Mouse (Mus musculus): ENCODE measurements around the gene Rab21.

The Rab21 gene

DNA sequence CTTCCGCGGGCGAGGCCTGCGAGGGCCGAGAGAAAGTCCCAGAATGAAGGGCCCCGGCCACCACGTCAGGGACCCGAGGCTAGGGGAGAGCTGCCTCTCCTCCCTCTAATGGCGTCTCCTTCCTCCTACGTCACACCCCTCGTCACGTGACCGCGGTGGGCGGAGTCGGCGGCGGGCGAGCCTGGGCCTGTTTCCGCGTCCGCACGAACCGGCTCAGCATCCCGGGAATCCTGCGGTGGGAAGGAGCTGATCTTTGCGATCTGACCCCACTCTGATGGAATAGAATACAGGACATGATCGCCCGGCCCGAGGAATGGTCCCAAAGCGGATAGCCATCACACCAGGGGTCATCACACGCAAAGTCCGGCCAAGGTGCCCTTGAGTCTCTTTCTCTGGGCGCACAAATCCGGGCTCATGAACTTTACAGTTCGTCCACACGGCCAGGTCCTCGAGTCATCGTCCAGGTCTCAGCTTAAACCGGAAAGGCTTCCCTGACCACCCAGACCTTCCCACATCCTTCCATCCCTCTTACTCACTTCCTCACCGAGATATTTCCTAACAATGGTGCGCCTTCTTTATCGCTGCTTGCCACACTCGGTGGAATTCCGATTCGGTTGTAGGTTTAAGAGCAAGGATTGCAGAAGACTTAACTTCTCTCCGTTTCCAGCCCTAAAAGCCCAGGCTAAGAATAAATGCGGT is at the start of gene Rab21:
Gene Rab21 (minus strand): TSS at position 122 of the 699 bp plus-strand sequence.
- DNase-seq, result peak; percentile 100

DNA sequence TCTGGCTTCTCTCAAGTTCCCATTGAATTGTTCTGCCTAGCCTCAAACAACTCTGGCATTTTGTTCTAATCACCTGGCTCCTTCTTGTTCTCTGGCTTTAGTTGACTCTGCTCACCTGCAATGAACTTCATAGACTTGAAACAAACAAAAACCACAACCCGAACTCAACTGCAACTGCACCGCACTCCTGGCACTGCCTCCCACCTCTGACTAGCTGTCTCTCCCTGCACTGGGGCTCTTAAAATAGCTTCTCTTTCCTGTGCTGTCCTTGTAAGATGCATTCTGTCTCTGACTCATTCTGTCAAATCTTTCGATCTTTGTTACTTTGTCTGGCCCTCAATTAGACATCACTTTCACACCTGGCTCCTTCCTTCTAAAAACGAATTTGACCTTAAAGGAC is 47.8 kb upstream of the Rab21 start:
- peak; percentile 40 for DNase-seq

DNA sequence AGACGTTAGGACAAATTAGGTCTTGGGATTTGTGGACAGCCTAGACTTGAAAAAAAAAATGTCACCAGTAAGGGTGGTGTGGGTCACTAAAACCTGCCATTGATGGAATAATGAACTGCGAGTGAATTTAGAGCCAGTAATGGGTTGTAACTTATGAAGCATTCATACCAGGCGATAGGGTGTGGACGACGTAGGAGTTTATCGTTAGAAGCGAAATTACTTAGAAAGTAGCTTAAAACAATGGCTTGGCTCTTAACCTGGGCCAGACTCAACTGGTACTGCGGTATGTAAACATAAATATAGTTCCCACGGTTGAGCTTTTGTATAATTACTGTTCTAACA is 47.2 kb upstream of the Rab21 start:
- DNase-seq, result no peak

DNA sequence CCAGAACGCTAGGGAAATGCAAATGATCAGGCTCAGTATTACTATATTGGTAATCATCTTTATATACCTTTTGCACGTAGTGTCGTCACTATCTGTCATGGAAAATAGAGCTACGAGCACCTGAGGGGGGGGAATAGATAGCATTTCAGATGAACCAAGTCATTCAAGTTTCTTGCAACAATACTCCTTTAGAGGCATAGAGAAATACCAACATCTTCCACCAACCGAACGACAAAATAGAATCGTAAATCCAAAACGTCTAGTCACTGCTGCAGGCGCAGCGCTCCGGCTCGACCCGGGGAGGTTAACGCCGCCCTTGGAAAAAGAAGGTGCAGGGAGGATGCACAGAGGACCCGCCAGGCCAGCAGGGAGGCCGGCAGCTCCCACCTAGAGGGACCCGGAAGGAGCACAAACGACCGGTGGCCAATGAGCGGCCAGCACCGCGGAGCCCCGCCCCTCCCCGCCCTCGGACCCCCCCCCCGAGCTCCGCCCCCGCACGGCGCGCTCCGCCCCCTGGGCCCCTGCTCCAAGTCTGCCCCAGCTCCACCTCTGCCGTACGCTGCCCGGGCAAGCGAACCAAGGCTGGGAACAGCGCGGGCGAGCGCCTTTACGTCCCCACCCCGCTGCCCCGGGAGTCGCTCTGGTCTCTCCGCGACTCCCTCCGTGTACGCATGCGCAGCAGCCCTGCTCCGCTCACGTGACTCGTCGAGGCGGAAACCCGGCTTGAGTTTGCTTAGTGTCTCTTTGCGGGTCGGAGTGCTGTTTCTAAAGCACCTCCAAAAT is 46.6 kb upstream of the Rab21 start, which contains the start of gene Tmem19:
Gene Tmem19 (minus strand): TSS at position 662 of the 783 bp plus-strand sequence.
- peak; percentile 98 for DNase-seq

DNA sequence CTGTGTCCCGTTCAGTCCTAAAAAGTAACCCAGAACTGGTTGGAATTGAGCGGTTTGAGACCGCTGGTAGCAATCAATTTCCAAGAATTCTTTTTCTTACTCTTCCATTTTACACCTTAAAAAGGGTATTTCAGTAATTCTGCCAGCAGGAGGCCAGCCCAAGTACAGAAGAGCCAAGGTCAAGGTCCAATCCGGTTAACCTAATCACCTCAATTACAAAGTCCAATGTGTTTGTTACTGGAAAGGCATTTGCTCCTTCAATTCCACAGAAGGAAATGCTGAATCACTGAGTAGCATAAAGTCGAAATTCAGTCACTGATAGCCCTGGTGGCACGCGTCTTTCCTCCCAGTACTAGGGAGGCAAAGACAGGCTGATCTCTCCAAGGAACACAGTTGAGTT is 43.7 kb upstream of the Rab21 start:
- DNase-seq, result no peak

DNA sequence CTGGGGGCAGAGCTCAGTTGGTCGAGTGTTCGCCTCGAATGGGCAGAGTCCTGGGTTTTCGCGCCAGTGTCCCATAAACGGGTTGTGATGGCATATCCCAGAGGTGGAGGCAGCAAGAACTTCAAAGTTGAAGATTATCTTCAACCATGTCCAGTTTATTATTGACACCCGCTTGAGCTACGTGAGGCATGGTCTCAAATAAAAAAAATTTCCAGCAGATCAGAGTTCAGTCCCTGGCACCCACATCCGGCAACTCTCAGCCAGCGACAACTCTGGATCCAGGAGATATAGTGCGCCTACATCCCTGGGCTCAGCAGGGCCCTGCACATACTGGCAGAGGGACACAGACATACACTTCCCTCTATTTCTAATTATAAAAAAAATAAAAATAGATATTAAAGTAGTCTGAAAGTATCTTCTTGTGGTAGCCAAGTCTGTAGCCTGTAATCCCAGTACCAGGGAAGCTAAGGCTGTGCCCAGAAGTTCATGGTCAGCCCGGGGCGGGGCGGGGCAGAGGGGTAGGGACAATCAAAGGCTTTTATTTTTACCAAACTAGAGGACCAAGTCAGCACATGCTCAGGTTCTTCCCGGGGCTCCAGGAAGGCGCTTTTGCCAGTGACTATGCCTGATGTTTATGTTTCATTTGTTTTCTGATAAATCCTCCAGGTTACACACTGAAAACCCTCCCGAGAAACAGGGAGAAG is 43.0 kb upstream of the Rab21 start:
- DNase-seq, result no peak

- no peak for DNase-seq
Measured at GRCm38 (mm10) chr10:115356106-115356505, 40.7 kb upstream of the Rab21 start.

- no peak for DNase-seq
Measured at GRCm38 (mm10) chr10:115355016-115355415, 39.6 kb upstream of the Rab21 start.

DNA sequence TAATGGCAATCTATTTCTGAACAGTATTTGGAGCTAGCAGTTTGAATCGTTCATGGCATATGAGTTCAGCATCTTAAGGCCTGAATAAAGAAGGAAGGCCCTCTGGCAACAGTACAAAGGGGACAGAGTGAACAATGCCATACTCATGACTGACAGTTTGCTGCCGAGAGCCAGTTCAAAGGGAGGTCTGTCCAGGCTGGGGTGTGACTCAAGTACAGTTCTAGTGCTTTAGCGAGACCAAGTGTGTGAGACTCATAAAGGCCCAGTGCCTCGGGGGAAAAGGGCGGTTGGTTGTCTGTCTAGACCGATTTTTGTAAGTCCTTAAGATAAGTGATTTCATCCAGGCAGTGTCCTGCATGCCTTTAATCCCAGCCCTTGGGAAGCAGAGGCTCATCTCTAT is 39.2 kb upstream of the Rab21 start:
- DNase-seq, result no peak

DNA sequence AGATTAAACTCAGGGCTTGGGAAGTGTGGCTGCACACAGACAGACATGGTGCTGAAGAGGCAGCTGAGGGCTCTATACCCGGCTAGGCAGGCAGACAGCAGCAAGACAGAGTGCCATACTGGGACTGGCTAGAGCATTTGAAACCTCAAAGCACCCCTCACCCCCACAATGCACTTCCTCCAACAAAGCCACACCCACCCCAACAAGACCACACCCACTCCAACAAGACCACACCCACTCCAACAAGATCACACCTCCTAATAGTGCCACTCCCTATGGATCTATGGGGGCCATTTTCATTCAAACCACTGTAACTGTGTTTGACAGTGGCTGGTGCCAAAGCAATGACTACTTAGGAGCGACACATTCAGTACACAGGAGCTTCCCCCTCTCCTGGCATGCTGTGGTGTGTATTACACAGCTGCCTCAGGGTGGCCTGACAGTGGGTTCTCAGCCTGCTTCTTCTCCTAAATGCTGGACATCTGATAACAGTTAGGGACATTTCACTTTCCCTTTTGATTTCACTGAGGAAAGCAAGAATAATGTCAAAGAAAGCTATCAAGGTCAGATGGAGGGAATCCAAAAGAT is 35.5 kb upstream of the Rab21 start:
- DNase-seq, result no peak

GRCm38 (mm10) chr10:115349509-115349908 is 34.1 kb upstream of the Rab21 start:
- no peak for DNase-seq

- DNase-seq, result no peak
Measured at GRCm38 (mm10) chr10:115349029-115349428, 33.6 kb upstream of the Rab21 start.

- no peak for DNase-seq
Measured at GRCm38 (mm10) chr10:115348131-115348530, 32.7 kb upstream of the Rab21 start.

DNA sequence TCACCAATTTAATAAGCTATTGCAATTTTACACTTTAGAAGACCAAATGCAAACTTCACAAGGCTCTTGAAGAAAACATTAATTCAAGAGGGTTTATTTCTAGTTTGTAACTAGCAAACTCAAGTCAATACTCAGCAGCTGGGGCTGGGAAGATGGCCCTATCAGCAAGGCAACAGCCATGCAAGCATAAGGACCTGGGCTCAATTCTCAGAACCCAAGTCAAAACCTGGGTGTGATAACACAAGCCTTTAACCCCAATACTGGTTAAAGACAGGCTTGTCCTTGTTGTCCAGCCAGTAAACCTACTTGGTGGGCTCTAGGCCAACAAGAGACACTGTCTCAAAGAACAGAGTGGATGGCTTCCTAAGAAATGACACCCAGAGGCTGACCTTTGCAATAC is 31.1 kb upstream of the Rab21 start:
- no peak for DNase-seq

GRCm38 (mm10) chr10:115342771-115343425 is 27.5 kb upstream of the Rab21 start:
- DNase-seq, result no peak

GRCm38 (mm10) chr10:115339820-115340328 is 24.5 kb upstream of the Rab21 start:
- DNase-seq, result no peak

DNA sequence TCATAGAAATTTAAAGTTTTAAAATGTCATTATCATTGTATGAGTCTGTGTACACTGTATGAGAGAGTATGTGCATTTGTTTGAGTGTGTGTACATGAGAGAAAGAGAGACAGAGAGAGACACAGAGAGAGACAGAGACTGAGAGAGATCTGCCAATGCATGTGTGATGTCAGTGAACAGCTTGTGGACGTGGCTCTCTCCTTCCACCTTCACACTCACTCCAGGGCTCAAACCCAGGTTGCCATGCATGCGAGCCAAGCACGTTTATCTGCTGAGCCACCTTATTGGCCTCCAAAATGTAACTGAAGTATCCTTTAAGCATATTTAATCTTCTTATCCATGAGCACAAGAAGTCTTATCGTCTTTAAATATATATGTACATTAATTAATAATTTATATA is 21.5 kb upstream of the Rab21 start:
- DNase-seq, result no peak

- DNase-seq, result no peak
Measured at GRCm38 (mm10) chr10:115333528-115333927, 18.1 kb upstream of the Rab21 start.

- DNase-seq, result no peak
Measured at GRCm38 (mm10) chr10:115332997-115333396, 17.6 kb upstream of the Rab21 start.

- no peak for DNase-seq
Measured at GRCm38 (mm10) chr10:115332420-115332952, 17.1 kb upstream of the Rab21 start.

GRCm38 (mm10) chr10:115329010-115329530 is 13.7 kb upstream of the Rab21 start:
- no peak for DNase-seq

- peak; percentile 61 for DNase-seq
Measured at GRCm38 (mm10) chr10:115328514-115328913, 13.1 kb upstream of the Rab21 start.

Data from thymus, postnatal 4 days (tissue).